Mouse (Mus musculus) forebrain, embryonic 10.5 days (tissue): ENCODE results near the gene Tomm7. TPM values are rescaled to one million over a fixed set of nuclear protein-coding genes. Genes with fewer than 3 reads are reported as not detected.

Experiments used
- polyA plus RNA-seq: library from polyadenylated mRNA; unstranded; fragments of >200 nt; fragmentation: Nextera tagmentation; extraction: Ambion mirVana; gene quantifications from 2 replicates; pipeline ENCODE4 v1.2.1, GENCODE M21; 2016

The Tomm7 gene
- polyA plus RNA-seq, 1 experiment from 2014 or later, result 143 TPM

Other genes starting within 250 kb of the Tomm7 start
- gene Srpk2, start 159.5 kb downstream of the Tomm7 start, polyA plus RNA-seq, result 51.8 and 58.1 TPM in 2 replicates
- 43.7 and 44.8 TPM in 2 replicates for gene Pus7, start 60.5 kb downstream of the Tomm7 start, polyA plus RNA-seq
- 31.0 and 35.3 TPM in 2 replicates for gene Rint1, start 56.5 kb downstream of the Tomm7 start, polyA plus RNA-seq
- gene Fam126a, start 186.5 kb upstream of the Tomm7 start, polyA plus RNA-seq, result 28.1 and 29.0 TPM in 2 replicates